Mouse (Mus musculus) embryonic fibroblast, embryonic 13.5 days (primary cell): ENCODE results near the gene Rps10.
"Not testable (repeated sequence)": the region's sequence is repeated elsewhere in the genome, so short reads cannot be mapped to it uniquely, and the experiment has no call there.

Source experiments
- CTCF ChIP-seq: IDR thresholded peaks from 2 replicates; pipeline ENCODE4 v1.5.1; 2011; ENCODE audit warnings: mild to moderate bottlenecking, control low read depth, low read length, moderate library complexity, borderline replicate concordance; ENCODE audit not compliant: insufficient read depth
- POLR2A ChIP-seq: IDR thresholded peaks from 2 replicates; pipeline ENCODE4 v1.6.1; 2011; ENCODE audit warnings: low read depth, mild to moderate bottlenecking, control low read depth, low read length, moderate library complexity

GRCm38 (mm10) chr17:27639851-27640250 lies 3.4 kb upstream of the Rps10 start:
- TF ChIP-seq POLR2A, CTCF: not testable (repeated sequence)
